Mouse (Mus musculus): ENCODE results near the gene Scube3. TPM values are rescaled to one million over a fixed set of nuclear protein-coding genes. Genes with fewer than 3 reads are reported as not detected.

The Scube3 gene
- total and polyA plus RNA-seq, 3 experiments, result 0.99 to 1.6 (median 1.0) TPM

DNA sequence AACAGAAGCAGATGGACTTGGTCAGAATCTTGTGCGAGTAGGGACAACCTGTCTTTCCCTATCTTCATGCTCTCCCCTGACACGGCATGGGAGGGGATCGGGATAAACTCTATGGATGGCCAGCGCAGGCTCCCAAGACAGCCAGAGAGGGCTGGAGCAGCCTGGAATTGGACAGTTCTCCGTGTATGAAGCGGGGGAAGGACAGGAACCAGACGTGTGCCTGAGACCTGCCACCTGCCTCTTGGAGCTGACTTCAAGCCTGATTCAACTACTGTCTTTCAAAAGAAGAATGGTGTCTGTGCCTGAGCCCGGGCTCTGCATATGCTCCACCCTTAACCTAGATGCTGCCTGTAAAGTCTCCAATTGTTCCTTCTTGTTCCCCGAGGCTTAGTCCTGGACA is 30.7 kb downstream of the Scube3 start:
- H3K9ac ChIP-seq (ENCODE audit: low read depth, low read length), result no peak overlapping the region
- WGBS, result 51% methylated on average over 9 of the region's 9 CpGs
- no peaks in the 10 kb centered on the region for H3K79me2 ChIP-seq (replicated peaks; ENCODE audit: control insufficient read depth, insufficient read depth, low read length)
- no peaks in the 10 kb centered on the region for H3K27me3 ChIP-seq (ENCODE audit: control insufficient read depth, insufficient read depth, low read length)
- no peaks in the 10 kb centered on the region for H3K36me3 ChIP-seq (ENCODE audit: control insufficient read depth, insufficient read depth, low read length)
- H3K27ac ChIP-seq, result no peak overlapping the region
- no peak overlapping the region for H3K4me3 ChIP-seq
- no peak for TF ChIP-seq EP300 (IDR thresholded peaks at IDR 0.05; ENCODE audit: insufficient read depth, low read depth, low read length)
- no peak for TF ChIP-seq POLR2A (IDR thresholded peaks at IDR 0.05; ENCODE audit: insufficient read depth, low read depth, low read length)
- TF ChIP-seq CTCF (IDR thresholded peaks at IDR 0.05), result no peak
- intact Hi-C loops (cut with DNase I), result no loop called here
- no peak for DNase-seq
- peaks cover 5% of the 10 kb centered on the region for H3K4me1 ChIP-seq (ENCODE audit: control insufficient read depth, insufficient read depth, low read length)

DNA sequence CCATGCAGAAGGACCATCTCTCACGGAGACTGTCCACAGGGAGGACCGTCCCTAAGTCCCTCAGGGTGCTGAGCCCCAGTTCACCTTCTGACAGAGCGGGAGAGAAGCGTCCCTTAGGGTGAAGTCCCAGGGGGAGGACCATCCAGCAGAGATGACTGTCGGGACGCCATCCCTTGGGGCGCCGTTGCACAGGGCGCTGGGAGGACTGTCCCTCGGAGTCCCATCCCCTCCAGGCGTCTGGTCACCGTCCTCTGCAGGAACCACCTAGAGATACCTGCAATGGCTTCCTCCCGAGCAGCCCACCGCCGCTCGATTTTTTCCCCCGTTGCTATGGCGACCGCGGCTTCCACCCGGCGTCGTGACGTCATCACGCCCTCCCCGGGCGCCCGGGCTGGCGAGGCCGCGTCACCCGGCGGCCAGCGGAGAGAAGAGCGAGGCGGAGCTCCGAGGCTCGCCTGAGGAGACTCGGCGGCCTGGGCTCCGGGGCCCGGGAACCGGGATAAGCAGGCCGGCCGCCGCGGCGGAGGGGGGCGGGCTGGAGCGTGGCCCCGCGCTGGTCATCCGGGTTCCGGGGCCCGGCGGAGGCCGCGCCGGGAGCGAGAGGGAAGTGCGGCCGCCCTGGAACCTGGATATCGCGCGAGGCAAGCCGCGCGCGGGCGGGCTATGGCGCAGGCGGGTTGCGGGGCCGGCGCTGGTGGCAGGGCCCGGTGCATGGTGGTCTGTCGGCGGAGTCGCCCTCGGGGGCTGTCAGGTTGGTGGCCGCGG is 35.0 kb downstream of the Scube3 start, which contains the start of gene Zfp523:
Gene Zfp523, plus strand, starts transcription at position 355 of the 765 bp plus-strand sequence.
- Histone ChIP-seq H3K4me3 (peak within 1 kb of the TSS; percentile 91), H3K4me1 (ENCODE audit: control insufficient read depth, insufficient read depth, low read length) (peaks cover 13% of the 10 kb centered on the region), H3K9ac (ENCODE audit: low read depth, low read length) (peak within 1 kb of the TSS; percentile 97), H3K36me3 (ENCODE audit: control insufficient read depth, insufficient read depth, low read length) (no peaks in the 10 kb centered on the region), H3K79me2 (replicated peaks; ENCODE audit: control insufficient read depth, insufficient read depth, low read length) (no peaks in the 10 kb centered on the region), H3K27ac (peak within 1 kb of the TSS; percentile 96), H3K27me3 (ENCODE audit: control insufficient read depth, insufficient read depth, low read length) (no peaks in the 10 kb centered on the region)
- intact Hi-C loops (cut with DNase I), result loop anchor here (5.0 kb wide), 1 partner anchor 170 kb away; no protein-coding TSS in a partner anchor
- TF ChIP-seq POLR2A (IDR thresholded peaks at IDR 0.05; ENCODE audit: insufficient read depth, low read depth, low read length) (peak; percentile 34; the same call in 1 of the 2 replicates), EP300 (IDR thresholded peaks at IDR 0.05; ENCODE audit: insufficient read depth, low read depth, low read length) (no peak), CTCF (IDR thresholded peaks at IDR 0.05) (no peak)
- DNase-seq, result peak; percentile 94 to 97
- under 1% methylated on average over 72 of the region's 82 CpGs for WGBS

DNA sequence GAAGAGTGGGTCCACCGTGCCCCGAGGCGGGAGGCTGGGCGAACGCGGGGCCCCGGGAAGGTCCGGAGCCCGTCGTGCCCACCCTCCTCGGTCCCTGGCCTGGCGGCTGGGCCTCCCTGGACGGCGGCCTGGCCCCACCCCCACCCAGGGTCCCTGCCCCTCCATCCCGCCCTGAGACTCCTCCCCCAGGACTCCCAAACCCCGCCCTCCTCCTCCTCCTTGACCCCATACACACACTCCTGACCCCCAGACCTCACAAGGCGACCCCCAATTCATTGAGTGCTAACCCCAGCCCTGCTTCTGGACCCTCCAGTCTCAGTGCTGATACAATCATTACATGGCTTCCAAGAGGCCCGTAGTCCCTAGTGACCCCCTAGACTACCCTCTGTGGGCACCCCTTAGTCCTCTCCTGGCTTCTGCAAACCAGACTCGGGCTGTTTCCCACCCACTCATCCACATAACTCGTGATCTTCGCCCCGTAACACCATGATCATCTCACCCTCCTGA is 35.7 kb downstream of the Scube3 start:
- no peak for TF ChIP-seq CTCF (IDR thresholded peaks at IDR 0.05)
- no peak for TF ChIP-seq EP300 (IDR thresholded peaks at IDR 0.05; ENCODE audit: insufficient read depth, low read depth, low read length)
- no peak for TF ChIP-seq POLR2A (IDR thresholded peaks at IDR 0.05; ENCODE audit: insufficient read depth, low read depth, low read length)
- Histone ChIP-seq H3K27ac (peak overlapping the region; percentile 96), H3K4me3 (peak overlapping the region; percentile 91), H3K27me3 (ENCODE audit: control insufficient read depth, insufficient read depth, low read length) (no peaks in the 10 kb centered on the region), H3K79me2 (replicated peaks; ENCODE audit: control insufficient read depth, insufficient read depth, low read length) (no peaks in the 10 kb centered on the region), H3K4me1 (ENCODE audit: control insufficient read depth, insufficient read depth, low read length) (peaks cover 10% of the 10 kb centered on the region), H3K9ac (ENCODE audit: low read depth, low read length) (peak overlapping the region; percentile 97), H3K36me3 (ENCODE audit: control insufficient read depth, insufficient read depth, low read length) (no peaks in the 10 kb centered on the region)
- DNase-seq, result no peak
- 8% methylated on average over 21 of the region's 22 CpGs for whole genome bisulfite sequencing
- intact Hi-C loops (cut with DNase I), result loop anchor here (5.0 kb wide), 1 partner anchor 170 kb away; no protein-coding TSS in a partner anchor

DNA sequence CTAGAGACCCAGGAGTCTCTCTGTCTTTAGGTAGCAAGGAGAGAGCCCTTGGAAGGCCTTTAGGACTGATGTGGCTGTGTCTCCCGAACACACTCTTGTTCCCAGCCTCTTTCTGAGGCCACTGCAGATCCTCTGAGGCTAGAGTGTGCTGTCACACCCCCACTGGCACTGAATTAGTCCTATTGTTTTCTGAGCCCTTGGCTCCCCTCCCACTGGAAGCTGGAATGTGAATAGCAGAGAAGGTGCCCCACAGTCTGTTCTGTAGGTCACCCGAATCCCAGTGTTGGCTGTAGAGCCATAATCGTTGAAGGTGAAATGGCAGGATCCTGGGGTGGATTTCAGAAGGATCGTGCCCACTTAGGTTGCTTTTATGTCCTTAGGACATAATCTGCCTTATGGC is 38.4 kb downstream of the Scube3 start:
- Histone ChIP-seq H3K4me1 (ENCODE audit: control insufficient read depth, insufficient read depth, low read length) (peaks cover 10% of the 10 kb centered on the region), H3K79me2 (replicated peaks; ENCODE audit: control insufficient read depth, insufficient read depth, low read length) (no peaks in the 10 kb centered on the region), H3K9ac (ENCODE audit: low read depth, low read length) (no peak overlapping the region), H3K4me3 (no peak overlapping the region), H3K27me3 (ENCODE audit: control insufficient read depth, insufficient read depth, low read length) (no peaks in the 10 kb centered on the region), H3K27ac (peak overlapping the region; percentile 10; the same call in 1 of the 2 replicates), H3K36me3 (ENCODE audit: control insufficient read depth, insufficient read depth, low read length) (no peaks in the 10 kb centered on the region)
- TF ChIP-seq CTCF (IDR thresholded peaks at IDR 0.05) (no peak), EP300 (IDR thresholded peaks at IDR 0.05; ENCODE audit: insufficient read depth, low read depth, low read length) (no peak), POLR2A (IDR thresholded peaks at IDR 0.05; ENCODE audit: insufficient read depth, low read depth, low read length) (no peak)
- peak; percentile 43 to 53 for DNase-seq
- intact Hi-C loops (cut with DNase I), result no loop called here
- 39% methylated on average over 4 of the region's 4 CpGs for WGBS

DNA sequence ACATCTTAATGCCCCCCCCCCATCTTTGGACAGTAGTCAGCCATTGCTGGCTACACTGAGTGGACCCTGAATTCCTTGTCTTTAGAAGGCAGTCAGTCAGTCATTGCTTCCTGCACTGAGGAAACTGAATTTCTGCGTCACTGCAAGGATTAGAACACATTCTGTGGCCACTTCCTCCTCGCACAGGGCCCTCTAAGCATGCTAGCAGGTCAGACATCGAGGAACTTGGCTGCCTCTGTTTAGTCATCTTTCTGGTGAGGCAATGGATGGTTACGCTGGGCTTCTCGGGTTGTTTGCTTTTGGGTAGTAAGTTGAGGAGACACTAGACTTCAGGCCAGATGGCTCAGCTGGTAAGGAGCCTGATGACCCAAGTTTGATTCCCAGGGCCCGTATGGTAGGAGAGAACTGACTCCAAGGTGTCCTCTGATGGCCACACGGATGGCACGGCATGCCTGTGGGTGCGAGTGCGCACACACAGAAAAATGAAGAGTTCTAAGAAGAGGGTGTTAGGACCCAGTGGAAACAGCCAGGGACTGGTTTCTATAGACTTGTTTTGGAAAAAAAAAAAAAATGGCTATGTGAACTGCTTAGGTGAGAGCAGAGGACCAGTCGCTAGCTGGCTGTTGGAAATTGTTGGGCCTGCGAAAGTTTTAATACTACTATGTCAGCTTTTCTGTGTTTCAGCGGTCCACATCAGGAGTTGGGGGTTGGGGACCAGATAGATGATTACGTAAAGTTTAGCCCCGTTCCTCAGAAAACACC is 39.0 kb downstream of the Scube3 start:
- TF ChIP-seq EP300 (IDR thresholded peaks at IDR 0.05; ENCODE audit: insufficient read depth, low read depth, low read length) (no peak), CTCF (IDR thresholded peaks at IDR 0.05) (no peak), POLR2A (IDR thresholded peaks at IDR 0.05; ENCODE audit: insufficient read depth, low read depth, low read length) (no peak)
- intact Hi-C loops (cut with DNase I), result no loop called here
- H3K4me3 ChIP-seq, result no peak overlapping the region
- H3K27ac ChIP-seq, result peak overlapping the region; percentile 10; the same call in 1 of the 2 replicates
- peaks cover 10% of the 10 kb centered on the region for H3K4me1 ChIP-seq (ENCODE audit: control insufficient read depth, insufficient read depth, low read length)
- H3K79me2 ChIP-seq (replicated peaks; ENCODE audit: control insufficient read depth, insufficient read depth, low read length), result no peaks in the 10 kb centered on the region
- no peak for DNase-seq
- no peak overlapping the region for H3K9ac ChIP-seq (ENCODE audit: low read depth, low read length)
- WGBS, result 84% methylated on average over 15 of the region's 15 CpGs
- H3K27me3 ChIP-seq (ENCODE audit: control insufficient read depth, insufficient read depth, low read length), result no peaks in the 10 kb centered on the region
- no peaks in the 10 kb centered on the region for H3K36me3 ChIP-seq (ENCODE audit: control insufficient read depth, insufficient read depth, low read length)

Measured in heart, adult 2 months (tissue).